Mouse (Mus musculus): ENCODE measurements around the gene Gm10306. TPM values are rescaled to one million over a fixed set of nuclear protein-coding genes. Genes with fewer than 3 reads are reported as not detected.

Gene Gm10306
- total RNA-seq, 2 experiments from 2014 or later, result not detected

- no peak for DNase-seq (ENCODE audit: extremely low spot score in 1 of 2, low spot score in 1 of 2)
Observed at GRCm38 (mm10) chr4:94604452-94605019, 48.2 kb downstream of the Gm10306 start.

- no peak for DNase-seq (ENCODE audit: extremely low spot score in 1 of 2, low spot score in 1 of 2)
Observed at GRCm38 (mm10) chr4:94605591-94605990, 49.2 kb downstream of the Gm10306 start.

Other genes with a start within 250 kb of the Gm10306 start
- 10 to 100 TPM; 10.8 to 11.5 TPM for gene Caap1, start 250 bp downstream of the Gm10306 start, total RNA-seq (2021)
- 10 to 100 TPM; 44.6 to 47.8 TPM for gene Plaa, start 46.7 kb downstream of the Gm10306 start, total RNA-seq (2021)
- 10 to 100 TPM; 26.7 to 27.4 TPM for gene Ift74, start 57.9 kb downstream of the Gm10306 start, total RNA-seq (2021)
- gene Lrrc19, start 93.6 kb downstream of the Gm10306 start, total RNA-seq (2021), result not detected
- 10 to 100 TPM in 1 of 2 experiments, 1 to 10 TPM in 1; 6.7 to 11.2 TPM for gene Tek, start 182.7 kb downstream of the Gm10306 start, total RNA-seq (2021)

Data from layer of hippocampus, postnatal 25 days (tissue).